Mouse (Mus musculus) cortical plate, adult 2 months (tissue): Measurements from ENCODE around the gene Abtb1.

Experiments
- CTCF ChIP-seq: fragments of 200-500 bp; IDR thresholded peaks from 2 replicates; pipeline ENCODE4 v1.5.1; 2011; ENCODE audit warnings: mild to moderate bottlenecking, control low read depth, low read length; ENCODE audit not compliant: insufficient read depth; ENCODE audit errors: extremely low read depth
- POLR2A ChIP-seq: fragments of 200-500 bp; IDR thresholded peaks from 2 replicates; pipeline ENCODE4 v1.6.1; 2011; ENCODE audit warnings: mild to moderate bottlenecking, low read length, control low read depth; ENCODE audit not compliant: insufficient read depth; ENCODE audit errors: extremely low read depth

DNA sequence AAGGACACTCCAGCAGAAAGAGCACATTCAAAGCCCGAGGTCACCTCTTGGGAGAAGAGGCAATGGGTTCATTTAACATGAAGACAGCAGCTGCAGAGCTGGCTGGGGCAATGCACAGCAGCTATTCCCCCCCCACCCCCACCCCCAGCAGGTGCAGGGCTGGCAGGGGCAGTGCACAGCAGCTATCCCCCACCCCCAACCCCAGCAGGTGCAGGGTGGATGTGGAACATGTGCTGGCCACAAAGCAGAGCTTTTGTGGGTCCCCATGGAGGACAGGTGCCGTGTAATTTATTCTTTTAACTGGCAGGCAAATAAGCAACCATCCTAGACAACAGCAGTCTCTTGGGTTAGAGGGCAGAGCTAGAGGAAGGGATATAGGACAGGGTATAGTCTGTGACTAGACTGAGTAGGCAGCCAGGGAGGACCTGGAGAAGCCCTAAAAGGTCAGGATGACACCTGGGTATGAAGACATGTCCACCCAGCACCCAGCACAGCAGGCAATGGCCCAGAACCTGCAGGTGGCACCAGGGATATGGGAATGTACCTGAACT is 44.7 kb upstream of the Abtb1 start:
- TF ChIP-seq CTCF (no peak), POLR2A (no peak)
